Mouse (Mus musculus): ENCODE data around the gene Amotl1.
A peak's percentile ranks its signal among the peaks of the same experiment; 100 is the strongest.

The Amotl1 gene

DNA sequence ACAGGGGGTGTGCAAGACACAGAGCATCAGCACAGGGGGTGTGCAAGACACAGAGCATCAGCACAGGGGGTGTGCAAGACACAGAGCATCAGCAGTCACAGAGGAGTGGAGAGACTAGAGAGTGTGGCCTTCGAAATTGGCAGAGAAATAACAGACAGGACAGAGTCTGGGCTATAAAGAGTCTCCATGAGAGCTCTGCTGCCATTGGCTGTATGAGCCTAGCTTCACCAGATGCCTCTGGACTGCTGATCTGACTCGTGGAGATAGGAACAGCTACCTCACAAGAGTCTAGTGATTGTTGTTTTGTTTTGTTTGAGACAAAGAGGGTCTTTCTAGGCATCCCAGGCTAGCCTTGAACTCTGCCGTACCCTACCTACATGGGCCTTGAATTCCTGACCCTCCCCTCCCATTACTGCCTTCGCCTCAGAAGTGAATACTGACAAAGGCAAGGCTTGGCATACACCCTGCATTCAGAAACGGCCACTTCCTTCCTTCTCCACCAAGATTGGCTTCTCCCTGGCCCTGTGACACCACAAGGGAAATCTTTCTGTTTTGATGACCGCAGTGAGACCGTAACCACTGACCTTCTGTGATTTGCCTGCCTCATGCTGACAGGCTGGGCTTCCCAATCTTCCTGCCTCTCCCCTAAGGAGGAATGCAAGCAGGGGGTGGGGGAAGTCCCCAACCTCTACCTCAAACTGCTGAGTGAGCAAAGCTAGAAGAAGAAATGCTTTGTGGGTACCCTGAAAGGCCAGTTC lies 3.4 kb downstream of the Amotl1 start:
- peak; percentile 57 for DNase-seq (ENCODE audit: low read depth)

DNA sequence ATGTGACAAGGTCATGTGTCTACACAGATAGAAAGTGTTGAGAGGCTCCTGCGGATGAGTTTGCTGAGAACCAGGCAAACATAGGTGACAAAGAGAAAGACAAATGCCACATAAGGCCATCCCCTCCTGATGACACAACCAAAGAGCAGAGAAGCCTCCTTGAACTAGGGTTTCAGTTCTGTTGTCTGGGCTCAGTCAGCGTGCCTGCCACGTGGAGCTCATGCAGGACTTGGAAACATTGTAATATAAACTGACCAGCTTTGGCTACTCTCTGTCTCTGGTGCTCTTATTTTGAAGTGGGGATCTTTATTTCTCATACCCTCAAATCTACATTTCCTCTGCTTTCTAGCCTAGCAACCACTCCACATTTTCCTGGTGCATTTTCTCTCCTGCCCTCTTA lies 8.6 kb downstream of the Amotl1 start:
- no peak for DNase-seq (ENCODE audit: low read depth)

DNA sequence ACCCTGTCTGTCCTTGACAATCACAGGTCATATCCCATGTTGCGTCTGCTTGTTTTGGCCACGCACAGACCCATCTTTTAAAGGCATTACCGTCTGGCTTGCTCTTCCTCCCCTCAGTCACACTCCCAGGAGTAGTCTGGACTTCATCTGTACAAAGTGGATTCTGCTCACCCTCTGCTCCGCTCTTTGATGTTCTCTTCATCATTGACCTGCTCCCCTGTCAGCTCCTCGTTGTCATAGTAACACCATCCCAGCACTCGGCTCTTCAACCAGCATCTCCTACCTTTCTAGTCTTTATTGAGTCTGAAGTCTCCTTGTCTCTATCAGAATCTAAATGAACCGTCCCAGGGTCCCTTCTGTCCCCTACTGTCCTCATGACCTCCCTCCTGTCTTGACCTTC lies 9.3 kb downstream of the Amotl1 start:
- DNase-seq (ENCODE audit: low read depth) = no peak

DNA sequence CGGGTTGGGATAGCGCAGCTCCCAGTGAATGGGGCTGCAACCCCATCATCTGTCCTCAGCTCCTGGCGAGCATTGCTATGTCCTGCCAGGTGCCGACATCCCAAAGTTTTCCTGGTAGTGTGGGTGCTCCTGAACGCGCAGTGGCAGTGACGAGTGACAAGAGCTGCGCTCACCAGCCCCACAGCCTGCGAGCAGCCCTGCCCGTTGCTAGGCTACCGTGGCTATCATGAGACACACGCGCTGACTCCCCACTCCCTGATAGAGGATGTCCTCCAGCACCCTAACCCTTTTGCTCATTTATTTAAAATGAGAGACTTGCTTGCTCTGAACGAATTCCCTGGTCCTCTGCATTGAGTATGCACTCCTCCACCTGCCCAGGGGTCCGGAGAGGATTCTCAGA lies 10.7 kb downstream of the Amotl1 start:
- DNase-seq (ENCODE audit: low read depth) = no peak

DNA sequence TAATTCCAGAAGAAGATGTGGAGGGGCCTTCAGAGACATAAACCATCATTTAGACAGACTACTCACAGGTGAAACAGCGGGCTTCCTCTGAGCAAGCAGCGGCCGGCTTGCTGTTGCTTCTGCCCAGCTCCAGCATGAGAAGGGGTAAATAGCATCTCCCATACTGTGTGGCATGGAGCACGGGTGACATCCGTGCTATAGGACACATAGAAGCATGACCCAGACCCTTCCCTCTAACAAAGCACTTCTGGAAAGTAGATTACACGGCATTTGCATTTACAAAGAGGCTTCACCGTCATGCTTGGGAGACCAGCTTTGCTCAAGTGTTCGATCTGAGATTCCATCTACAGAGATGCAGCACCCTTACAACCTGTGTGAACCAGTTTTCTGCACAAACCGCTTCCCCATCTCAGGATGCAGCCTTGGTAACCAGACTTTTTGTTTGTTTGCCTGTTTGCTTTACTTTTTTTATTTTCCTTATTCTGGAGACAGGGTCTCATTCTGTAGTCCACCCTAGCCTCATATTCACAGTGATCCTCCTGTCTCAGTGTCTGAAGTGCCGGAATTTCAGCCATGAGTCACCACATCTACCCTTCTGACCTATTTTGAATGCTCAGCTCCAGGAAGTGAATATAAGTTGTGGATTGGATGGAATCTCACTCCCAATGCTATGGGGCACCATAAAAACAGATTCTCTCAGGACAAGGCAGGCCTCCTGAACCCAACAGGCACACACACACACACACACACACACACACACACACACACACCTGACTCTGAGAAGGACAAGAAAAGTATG lies 12.3 kb downstream of the Amotl1 start:
- DNase-seq (ENCODE audit: low read depth) = peak; percentile 18

DNA sequence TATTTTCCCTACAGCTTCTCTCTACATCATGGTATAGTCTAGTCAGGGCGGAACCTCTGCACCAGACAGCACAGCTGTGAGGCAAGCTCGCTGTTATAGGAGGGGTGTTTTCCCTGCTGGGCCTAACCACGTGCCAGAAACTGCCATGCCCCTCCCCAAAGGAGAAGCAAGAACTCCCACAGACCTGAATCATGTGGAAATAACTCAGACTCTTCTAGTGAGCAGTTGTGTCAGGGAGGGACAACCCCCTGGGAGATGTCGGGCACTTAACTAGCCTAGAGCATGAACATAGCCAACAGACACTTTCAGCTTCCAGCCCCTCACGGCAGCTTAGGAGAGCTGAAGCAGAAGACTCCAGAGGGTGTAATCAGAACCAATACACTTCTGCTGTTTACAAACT lies 13.1 kb downstream of the Amotl1 start:
- peak; percentile 76 for DNase-seq (ENCODE audit: low read depth)

DNA sequence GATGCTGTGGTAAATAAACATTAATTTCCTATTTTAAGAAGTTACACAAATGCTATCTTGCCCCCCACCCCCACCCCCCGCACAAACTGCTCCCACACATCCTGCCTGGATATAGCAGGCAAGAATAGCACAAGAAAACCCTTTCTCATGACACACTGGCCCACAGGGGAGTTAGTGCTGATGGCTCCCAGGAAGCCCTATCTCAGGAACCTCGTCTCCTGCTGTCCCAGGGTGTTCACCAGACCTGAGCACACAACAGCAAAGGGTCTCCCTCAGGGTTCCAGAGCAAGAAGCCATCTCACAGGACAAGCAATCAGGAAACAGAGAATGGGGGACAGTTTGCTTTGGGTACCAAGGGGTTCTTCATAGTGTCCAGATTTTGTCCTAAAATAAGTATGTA lies 17.3 kb downstream of the Amotl1 start:
- no peak for DNase-seq (ENCODE audit: low read depth)

DNA sequence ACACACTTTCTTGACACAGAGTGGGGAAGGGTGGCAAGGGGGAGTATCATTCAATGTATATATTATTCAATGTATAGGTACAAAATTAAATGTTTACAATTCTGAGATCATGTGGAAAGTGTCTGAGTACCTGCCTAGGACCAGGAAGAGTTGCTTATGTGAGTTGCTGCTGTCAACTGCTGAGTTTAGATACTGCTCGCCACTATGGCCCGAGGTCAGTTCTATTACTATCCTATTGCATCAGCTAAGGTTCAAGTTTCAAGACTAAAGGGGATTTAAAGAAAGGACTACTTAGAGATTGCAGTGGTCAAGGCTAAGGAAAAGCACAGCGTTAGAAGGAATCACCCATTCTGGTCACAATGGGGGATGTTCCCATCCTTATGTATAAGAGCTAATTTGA lies 18.9 kb downstream of the Amotl1 start:
- DNase-seq (ENCODE audit: low read depth) = no peak

DNA sequence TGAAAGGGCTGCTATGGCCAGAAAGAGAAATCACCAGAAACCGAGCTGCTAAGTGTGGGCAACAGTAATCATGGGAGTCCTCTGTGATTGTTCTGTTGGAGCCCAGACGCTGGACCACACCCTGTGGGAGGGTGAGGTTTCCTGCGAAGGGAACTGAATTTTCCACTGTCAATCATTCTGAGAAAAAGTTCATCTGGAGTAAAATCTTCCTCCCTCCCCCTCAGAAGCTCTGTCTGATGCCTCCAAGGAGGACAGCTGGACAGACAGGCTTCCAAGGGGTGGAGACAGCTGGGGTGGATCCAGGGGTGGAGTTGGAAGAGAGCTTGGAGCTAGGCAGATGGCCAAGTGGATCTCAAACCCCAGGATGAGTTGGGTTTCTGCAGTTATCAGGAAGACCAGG lies 19.8 kb downstream of the Amotl1 start:
- peak; percentile 34 for DNase-seq (ENCODE audit: low read depth)

DNA sequence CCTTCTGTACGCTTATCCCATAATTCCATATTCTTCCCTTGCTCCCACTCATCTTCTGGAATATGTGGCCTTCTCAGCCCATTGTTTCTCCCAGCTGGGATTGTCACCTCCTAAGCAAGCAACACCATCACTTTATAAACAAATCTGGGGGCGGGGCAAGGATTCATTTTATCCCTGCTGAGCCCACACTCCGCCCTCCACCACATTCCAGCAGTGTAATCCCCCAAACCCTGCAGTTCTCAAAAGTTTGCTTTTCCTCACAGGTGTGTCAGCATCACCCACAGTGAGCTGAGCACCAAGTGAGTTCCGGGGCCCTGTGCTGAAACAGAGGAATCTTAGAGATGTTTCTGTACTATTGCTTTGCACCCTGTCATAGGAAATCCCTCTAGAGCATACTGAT lies 20.9 kb downstream of the Amotl1 start:
- no peak for DNase-seq (ENCODE audit: low read depth)

DNA sequence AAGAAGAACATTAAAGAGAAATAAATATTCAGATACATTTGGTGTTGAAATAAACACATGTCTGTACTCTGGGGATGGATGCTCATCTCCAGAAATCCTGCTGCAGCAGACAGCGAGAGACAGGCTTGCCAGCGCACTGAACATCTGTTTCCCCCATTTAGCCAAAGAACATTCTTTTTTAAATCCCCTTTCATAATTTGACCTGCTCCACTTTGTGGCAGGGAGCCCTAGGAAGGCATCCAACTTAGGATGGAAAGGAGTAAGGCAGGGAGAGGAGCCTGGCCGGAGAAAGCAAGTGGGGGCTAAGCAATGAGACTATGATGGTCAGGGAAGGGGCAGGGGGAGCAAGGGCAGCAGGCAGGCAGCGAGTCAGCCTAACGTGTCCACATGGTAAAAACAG lies 21.6 kb downstream of the Amotl1 start:
- DNase-seq (ENCODE audit: low read depth) = peak; percentile 23

DNA sequence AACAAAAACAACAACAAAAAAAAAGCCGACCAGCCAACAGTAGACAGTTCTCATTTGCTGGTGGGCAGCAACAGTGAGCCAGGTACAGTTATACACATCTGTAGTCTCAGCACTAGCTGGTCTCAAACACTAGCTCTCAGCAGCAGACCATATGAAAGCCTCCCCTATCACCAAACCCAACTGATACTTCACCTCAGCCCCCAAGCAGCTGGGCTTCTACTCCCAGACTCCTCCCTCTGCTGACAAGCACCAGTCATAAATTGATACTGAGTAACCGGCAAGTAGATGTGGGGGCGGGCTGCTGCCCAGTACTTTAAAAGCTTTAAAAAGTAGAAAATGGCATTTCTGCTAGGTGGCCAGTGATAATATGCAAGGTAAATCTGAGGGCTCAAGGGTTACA lies 22.0 kb downstream of the Amotl1 start:
- no peak for DNase-seq (ENCODE audit: low read depth)

DNA sequence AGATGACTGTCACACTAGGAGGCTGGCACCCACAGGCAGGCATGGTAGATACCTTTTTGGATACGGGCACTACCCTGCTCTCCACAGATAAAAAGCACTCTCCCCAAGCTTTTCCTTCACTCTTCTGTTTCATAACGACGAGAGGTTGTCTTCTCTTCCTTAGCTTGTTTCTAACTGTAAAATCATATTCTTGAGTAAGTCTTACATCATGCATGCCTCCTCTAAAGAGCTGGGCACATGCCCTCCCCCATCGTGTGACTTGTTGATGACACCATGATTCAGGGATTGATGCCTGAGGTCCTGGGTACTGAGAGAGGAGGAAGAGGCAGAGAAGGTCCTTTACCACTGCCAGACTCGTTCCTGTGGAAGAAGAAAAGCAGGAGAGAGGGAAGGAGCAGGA lies 24.7 kb downstream of the Amotl1 start:
- DNase-seq (ENCODE audit: low read depth) = no peak

DNA sequence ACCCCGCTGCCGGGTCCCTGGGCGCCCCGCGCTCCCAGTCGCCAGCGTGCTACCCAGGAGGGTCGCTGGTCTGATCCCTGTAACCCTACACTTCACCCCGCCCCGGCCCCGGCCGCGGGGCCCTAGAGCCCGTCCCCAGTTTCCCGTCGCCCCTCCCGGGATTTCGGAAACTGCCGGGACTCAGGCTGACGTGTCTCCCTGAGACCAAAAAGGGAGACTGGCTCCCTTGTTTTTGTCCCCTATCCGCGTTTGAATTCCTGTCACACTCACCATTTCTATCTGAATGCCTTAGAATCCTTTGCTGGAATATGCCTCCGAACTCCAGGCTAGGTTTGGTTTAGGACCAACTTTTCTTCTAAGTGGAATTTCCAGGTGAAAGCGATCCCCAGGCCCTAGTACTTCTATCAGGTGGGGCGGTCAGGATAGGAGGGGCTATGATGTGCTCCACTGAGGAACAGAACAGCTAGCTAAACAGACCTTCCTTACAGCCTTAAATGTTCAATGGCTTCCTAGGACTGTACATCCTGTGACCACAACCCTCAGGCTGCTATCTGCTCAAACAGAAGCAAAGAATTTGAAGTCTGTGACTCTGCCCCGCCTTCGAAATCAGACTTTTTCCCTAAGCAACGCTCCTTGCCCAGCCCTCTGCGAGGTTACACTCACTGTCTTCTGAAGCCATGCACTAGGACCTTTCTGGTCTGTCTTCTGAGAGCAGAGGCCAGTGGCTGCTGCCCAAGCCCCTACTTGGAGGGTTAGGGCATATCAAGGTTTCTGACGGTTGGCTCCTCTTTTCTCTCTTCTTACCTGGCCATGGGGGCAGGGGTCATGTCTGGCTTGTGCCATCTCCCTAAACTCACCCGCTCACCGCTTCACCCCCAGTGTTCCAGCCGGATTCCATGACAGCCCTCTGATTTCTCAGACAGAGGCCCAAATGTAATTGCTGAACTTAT lies 29.6 kb downstream of the Amotl1 start:
- peak; percentile 66 for DNase-seq (ENCODE audit: low read depth)

DNA sequence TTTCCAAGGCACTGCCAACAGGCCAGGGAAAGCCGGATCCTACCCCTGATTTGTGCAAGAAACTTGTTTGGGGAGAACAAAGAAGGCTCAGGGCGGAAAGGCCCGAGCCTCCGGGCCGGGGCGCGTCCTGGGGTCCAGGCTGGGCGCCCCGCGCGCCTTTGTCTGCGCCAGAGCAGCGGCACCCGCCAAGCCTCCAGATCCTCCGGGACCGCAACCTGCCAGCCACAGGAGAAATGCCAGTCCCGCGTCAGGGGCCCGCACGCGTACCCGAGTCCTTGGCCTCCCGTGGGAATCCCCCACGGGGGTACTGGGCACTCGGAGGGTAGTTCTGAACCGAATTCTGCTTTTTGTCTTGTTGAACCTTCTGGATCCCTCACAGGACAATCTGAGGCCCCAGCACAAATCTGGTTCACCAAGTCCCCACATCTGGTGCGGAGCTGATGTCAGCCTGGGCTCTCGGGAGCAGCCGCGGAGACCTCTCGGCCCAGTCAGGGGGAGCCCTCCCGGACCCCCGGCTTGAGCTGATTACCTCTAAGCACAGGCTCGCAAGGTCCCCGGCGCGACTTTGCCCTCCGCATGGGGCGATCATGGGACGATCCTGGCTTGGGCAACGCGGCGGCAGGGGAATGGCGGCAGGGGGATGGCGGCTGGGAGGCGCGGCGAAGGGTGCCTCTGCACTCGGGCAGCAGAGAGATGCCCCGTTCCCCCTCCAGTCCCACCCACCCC lies 30.5 kb downstream of the Amotl1 start:
- peak; percentile 57 for DNase-seq (ENCODE audit: low read depth)

DNA sequence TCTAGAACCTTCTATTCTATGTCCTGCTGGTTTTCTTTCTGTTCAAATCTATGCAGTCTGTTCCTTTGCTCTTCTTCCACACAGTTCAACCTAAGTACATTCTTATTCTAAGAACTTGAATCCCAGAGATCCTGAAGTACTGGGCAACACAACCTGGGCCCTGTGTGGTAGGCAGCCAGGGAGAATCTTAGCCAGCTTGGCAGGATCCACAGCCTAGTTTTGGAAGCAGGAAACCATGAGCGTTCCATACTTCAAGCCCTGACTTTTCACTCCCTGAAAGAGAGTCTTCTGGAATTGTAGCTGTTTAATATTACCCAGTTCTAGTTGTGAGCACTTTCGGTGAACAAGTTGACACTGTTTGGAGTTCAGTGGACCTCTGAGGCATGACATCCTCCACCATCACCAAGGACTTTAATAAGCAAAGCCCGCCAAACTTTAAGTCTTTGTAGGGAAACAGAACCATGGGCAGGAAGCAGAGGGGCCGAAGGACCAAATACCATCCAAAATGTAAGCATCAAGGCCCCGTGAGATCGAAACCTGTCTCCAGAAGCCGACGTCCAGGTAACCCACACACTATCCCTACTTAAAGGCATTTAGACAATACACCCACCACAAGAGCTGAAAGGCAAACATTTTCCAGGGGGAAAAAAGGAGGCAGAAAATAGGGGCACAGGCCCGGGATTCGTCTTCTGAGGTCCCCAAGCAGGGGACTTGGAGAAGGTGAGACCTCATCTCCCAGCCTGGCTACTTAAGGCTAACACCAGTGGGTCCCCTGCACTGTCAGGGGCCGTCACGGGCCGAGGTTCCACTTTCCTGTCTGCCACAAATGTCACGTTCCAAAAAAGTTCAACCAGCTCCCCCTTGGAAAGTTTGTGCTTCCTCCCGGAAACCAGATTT lies 31.3 kb downstream of the Amotl1 start:
- DNase-seq (ENCODE audit: low read depth) = peak; percentile 24

DNA sequence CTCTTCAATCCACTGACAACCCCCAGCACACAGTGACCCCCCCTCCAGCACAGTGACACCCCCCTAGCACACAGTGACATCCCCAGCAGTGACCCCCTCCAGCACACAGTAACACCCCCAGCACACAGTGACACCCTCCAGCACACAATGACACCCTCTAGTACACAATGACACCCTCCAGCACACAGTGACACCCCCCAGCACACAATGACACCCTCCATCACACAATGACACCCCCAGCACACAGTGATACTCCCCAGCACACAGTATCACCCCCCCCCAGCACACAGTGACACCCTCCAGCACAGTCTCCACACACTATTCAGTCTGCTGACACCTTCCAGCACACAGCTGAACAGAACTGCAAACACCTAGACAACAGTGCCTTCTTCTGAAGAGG lies 32.3 kb downstream of the Amotl1 start:
- DNase-seq (ENCODE audit: low read depth) = no peak

DNA sequence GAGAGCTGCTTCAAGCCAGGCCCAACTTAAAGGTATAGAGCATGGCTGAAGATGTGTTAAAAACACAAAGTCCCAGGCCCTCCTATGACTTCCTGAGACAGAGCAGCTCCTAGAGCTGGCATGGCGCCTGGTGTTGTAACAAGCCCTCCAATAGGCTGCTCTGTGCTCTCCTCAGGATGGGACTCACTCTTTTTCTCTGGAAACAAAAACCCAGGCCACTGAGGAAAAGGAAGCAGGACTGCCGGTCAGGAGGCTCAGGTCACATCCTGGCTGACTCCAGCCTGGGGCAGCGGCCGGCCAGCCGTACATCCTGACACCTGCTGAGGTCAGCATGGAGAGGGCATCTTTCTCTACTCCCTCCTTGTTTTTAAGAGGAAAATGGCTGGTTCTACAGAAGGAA lies 36.3 kb downstream of the Amotl1 start:
- peak; percentile 24 for DNase-seq (ENCODE audit: low read depth)

DNA sequence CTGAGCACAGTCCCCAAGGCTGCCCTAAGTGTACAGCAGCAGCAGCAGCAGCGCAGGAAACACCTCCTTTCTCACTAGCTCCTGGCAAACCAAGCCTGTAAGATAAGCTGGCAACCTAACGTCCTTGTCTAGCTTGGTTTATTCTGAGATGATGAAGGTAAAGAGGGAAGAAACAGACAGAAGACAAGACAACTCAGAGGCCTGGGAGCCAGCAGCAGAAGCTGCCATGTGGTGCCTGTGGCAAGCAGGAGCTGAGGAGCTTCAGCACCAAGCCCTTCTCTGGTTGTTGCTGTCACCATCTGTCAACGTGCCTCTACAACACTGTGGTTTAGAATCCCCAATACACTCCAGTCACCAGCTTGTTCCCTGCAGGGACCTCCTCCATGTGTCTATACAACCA lies 37.4 kb downstream of the Amotl1 start:
- no peak for DNase-seq (ENCODE audit: low read depth)

DNA sequence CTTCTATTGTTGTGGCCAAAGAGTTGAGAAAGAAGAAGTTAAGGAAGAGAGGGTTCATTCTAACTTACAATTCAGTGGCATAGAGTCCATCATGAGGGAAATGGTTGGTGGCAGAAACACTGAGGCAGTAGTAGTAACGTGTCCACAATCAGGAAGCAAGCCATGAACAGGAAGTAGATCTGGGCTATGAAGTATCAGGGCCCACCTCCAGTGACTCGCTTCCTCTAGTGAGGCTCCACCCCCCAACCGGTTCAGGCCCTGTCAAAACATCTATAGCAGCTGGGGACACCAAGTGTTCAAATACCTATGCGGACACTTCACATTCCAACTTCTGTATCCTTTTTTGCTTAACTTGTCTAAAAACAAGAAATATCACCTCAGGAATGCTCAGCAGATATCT lies 38.9 kb downstream of the Amotl1 start:
- DNase-seq (ENCODE audit: low read depth) = no peak

DNA sequence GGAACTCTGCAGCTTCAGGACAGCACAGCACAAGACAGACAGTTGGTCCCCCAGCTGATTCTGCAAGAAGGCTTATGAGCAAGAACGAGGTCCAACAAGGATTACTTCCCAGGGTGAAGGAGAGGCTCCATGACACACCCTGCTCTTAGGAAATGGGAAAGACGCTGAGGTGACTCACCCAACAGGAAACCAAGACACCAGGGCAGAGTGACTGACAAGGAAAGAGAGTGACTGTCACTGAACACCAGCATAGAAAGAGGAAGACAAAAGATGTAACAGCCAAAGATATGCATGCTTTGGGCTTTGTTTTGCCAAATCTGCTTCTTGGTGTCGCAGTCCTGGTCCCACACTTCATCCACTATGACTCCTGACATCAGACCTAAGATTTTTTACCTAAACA lies 40.5 kb downstream of the Amotl1 start:
- peak; percentile 41 for DNase-seq (ENCODE audit: low read depth)
